Mouse (Mus musculus) lung, postnatal 10 days (tissue): ENCODE measurements at regions not wholly inside any gene's neighbourhood (a gene's known extent, or its start where the extent isn't known, plus 50 kb on each side); places are given as distances from the start of the nearest gene placed in this dataset.

ENCODE experiments used
- DNase-seq: peaks from one replicate; pipeline ENCODE4 v3.0.0; 2021

GRCm38 (mm10) chr2:117987426-117988215, 124.1 kb upstream of the Thbs1 start:
- peak; percentile 4 for DNase-seq

GRCm38 (mm10) chr2:117988396-117989173, 123.1 kb upstream of the Thbs1 start:
- DNase-seq, result no peak

GRCm38 (mm10) chr2:117989215-117989614, 122.5 kb upstream of the Thbs1 start:
- DNase-seq, result no peak

GRCm38 (mm10) chr2:117996130-117997083, 115.3 kb upstream of the Thbs1 start:
- no peak for DNase-seq

- DNase-seq, result no peak
Measured at GRCm38 (mm10) chr2:117999641-118000040, 112.0 kb upstream of the Thbs1 start.

- DNase-seq, result no peak
Measured at GRCm38 (mm10) chr2:118004191-118004590, 107.5 kb upstream of the Thbs1 start.

- DNase-seq, result peak; percentile 61
Measured at GRCm38 (mm10) chr2:118007539-118008427, 103.9 kb upstream of the Thbs1 start.

GRCm38 (mm10) chr2:118011679-118012078, 100.0 kb upstream of the Thbs1 start:
- no peak for DNase-seq

- no peak for DNase-seq
Measured at GRCm38 (mm10) chr2:118012211-118012610, 99.5 kb upstream of the Thbs1 start.

GRCm38 (mm10) chr2:118013156-118013555, 98.5 kb upstream of the Thbs1 start:
- no peak for DNase-seq

GRCm38 (mm10) chr2:118015182-118015581, 96.5 kb upstream of the Thbs1 start:
- no peak for DNase-seq

- no peak for DNase-seq
Measured at GRCm38 (mm10) chr2:118025829-118026735, 85.6 kb upstream of the Thbs1 start.

GRCm38 (mm10) chr2:118028881-118029280, 82.8 kb upstream of the Thbs1 start:
- peak; percentile 16 for DNase-seq

GRCm38 (mm10) chr2:118029470-118030108, 82.1 kb upstream of the Thbs1 start:
- DNase-seq, result no peak

- no peak for DNase-seq
Measured at GRCm38 (mm10) chr2:118031662-118032061, 80.0 kb upstream of the Thbs1 start.

GRCm38 (mm10) chr2:118033377-118033776, 78.3 kb upstream of the Thbs1 start:
- DNase-seq, result no peak

GRCm38 (mm10) chr2:118034026-118034425, 77.7 kb upstream of the Thbs1 start:
- no peak for DNase-seq

GRCm38 (mm10) chr2:118035333-118035732, 76.3 kb upstream of the Thbs1 start:
- DNase-seq, result no peak

GRCm38 (mm10) chr2:118038859-118039818, 72.5 kb upstream of the Thbs1 start:
- DNase-seq, result peak; percentile 82
